Mouse (Mus musculus) CD4-positive, CD25-positive, alpha-beta regulatory T cell, adult 2 months (primary cell): ENCODE data around the gene St3gal3.

Experiments used
- DNase-seq: peaks from one replicate; pipeline ENCODE4 v3.0.0-alpha.2; 2012; ENCODE audit warnings: low read depth, low spot score

The St3gal3 gene

GRCm38 (mm10) chr4:117928234-117928633, 206.5 kb downstream of the St3gal3 start:
- DNase-seq: peak; percentile 51

DNA sequence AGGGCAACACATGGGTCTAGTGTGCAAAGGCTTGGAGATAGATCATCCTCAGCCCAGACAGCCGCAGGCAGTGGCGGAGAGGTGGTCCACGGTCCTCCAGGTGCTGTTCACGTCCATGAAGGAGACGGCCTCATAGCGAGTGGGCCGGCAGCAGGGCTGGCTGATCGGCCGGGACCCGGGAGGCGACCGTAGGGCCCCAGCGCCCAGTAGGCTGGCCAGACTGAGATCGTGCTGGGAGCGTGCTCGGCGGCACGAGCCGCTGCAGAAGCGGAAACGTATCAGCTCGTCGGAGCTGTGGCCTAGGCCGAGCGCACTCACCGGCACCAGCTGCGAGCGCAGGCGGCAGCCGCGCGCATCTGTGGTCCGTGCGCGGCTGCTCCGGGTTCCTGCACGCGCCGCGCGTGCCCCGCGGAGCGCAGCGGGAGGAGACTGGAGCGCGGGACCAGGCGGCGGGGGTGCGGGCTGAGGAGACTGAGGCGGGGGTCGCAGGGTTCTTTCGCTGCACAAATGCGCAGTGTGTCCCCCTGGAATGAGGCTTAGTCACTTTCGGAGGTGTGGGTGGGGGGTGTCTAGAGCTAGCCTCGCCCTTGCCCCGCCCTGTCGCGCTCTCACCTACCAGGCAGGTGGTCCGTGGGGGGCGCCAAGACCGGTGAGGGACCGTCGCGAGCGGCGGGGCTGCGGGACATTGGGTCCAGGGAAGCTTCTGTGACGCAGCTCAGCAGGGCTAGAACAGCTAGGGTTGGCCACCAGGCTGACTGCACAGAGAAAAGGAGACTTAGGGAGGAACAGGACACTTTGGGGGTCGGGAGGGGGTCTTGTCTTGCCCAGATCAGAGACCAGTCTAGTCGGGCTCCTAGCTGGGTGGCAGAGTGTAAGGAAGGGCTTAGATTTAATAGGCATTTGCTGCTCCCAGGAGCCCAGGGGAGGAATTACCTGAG, 207.9 kb downstream of the St3gal3 start:
- peak; percentile 16 for DNase-seq

DNA sequence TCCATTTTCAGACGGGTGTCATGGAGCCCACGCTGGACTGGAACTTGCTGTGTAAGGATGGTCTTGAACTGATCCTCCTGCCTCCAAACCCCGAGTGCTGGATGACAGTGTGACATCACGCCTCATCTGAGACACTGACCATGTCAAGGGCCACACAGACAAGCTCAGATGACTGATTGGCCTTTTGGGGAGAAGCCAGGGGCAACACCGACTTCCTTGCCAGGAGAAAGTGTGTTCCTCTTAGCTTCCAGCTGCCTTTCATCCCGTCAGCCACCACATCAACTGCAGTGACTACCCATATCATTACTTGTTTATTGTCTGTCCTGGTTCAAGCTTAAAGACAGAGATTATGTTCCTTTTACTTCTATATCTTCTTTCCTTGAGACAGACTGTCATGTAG, 209.8 kb downstream of the St3gal3 start:
- no peak for DNase-seq

- DNase-seq: no peak
Observed at GRCm38 (mm10) chr4:117923450-117923849, 211.3 kb downstream of the St3gal3 start.

DNA sequence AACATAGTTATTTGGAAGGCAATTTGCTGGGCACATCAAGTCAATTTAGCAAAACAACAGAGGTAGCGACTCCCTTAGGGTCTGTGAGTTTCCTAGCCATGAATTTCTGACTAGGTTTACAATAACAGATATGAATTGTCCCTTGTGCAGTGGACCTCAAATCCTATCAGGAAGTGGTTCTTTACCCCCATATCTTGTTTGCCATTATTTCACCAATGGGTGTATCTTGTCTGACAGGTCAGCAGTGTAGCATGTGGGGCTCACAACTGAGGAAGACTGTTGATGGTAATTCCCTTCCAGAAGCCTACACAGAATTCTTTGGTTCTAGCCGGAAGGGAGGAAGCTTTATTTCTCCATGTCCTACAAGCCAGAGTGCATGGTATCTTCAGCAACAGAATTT, 213.4 kb downstream of the St3gal3 start:
- DNase-seq: no peak

- no peak for DNase-seq
Observed at GRCm38 (mm10) chr4:117918762-117919161, 216.0 kb downstream of the St3gal3 start.

DNA sequence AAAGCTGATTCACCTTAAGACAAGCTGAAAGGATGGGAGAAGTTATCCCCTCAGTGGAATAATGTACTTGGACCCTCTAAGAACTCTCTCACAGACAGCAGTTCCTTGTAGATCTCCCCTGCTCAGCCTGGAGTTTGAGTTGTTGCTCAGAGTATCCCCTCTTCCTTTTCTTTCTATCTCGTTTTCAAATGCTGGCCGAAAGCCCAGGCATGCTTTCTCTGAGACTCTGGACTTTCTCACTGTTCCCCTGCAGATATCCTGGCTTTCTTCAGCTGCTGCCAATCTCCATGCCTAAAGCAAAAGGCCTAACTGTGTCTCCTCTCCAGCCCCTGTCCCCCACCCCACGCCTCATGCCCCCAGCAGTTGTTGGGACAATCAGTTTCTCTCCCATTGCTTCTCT, 216.5 kb downstream of the St3gal3 start:
- DNase-seq: no peak

- no peak for DNase-seq
Observed at GRCm38 (mm10) chr4:117917847-117918246, 216.9 kb downstream of the St3gal3 start.

- no peak for DNase-seq
Observed at GRCm38 (mm10) chr4:117917402-117917801, 217.3 kb downstream of the St3gal3 start.

GRCm38 (mm10) chr4:117916386-117916785, 218.3 kb downstream of the St3gal3 start:
- no peak for DNase-seq

DNA sequence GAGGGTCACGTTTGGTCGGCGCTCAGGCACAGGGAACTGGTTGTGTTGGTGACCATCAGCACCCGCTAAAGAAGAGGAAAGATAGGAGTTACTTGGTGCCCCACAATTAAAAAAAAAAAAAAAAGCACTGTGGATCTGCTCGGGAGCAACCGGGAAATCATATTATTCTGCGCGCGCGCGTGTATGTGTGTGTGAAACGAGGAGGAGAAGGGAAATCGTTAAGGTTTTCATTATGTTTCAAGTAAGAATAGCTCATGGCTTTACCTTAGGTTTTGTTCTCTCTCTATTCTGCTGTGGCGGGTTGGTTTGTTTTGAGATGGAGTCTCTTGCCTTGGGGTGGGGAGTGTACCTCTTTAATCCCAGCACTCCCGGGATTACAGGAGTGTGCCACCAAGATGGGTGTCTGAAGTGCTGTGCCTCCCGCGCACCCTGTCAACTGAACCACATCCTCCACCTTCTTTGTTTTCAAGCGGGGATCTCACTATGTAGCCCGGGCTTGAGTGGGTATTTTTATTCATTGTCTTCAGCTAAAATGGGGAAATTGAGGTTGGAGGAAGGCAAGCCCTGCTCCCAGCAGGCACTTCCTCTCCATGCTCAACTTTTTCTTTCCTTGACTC, 219.1 kb downstream of the St3gal3 start:
- peak; percentile 27 for DNase-seq

GRCm38 (mm10) chr4:117914591-117915442, 219.9 kb downstream of the St3gal3 start, which contains the start of gene Ipo13:
Gene Ipo13, minus strand, starts transcription at chr4:117914999.
- peak; percentile 94 for DNase-seq

DNA sequence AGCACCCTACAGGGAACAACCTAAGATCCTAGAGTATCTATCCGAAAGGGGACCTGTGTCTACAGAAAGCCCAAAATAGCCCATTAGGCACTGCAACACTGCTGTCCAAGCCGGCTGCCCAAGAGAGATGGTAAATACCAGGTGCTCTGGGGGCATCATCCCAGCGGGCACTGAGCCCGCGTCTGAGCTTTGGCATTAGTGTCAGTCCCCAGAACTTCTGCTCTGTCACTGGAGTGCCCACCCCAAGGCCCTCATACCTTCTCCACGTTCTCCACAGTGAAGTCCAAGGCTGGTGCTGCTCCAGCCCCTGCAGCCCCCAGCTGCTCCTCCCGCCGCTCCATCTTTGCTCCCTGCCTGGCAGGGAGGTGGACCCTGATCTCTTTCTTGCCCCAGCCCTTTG, 220.7 kb downstream of the St3gal3 start:
- DNase-seq: no peak

DNA sequence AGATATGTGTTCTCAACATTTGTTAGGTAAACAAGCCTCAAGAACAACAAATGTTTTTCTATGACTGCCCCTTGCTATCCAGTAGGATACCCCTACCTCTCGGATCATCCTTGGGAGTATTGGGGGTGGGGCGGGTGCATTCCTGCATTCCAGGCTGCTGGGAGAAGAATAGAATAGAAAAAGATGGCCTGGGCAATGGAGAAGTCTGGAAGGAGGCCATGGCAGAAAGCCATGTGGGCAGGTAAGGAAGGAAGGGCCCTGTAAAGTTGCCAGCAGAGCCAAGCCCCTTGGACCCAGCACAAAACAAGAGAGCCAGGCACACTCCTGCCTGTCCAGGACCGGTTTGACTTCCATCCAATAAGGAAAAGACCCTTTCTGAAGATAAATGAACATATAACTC, 221.3 kb downstream of the St3gal3 start:
- DNase-seq: no peak

DNA sequence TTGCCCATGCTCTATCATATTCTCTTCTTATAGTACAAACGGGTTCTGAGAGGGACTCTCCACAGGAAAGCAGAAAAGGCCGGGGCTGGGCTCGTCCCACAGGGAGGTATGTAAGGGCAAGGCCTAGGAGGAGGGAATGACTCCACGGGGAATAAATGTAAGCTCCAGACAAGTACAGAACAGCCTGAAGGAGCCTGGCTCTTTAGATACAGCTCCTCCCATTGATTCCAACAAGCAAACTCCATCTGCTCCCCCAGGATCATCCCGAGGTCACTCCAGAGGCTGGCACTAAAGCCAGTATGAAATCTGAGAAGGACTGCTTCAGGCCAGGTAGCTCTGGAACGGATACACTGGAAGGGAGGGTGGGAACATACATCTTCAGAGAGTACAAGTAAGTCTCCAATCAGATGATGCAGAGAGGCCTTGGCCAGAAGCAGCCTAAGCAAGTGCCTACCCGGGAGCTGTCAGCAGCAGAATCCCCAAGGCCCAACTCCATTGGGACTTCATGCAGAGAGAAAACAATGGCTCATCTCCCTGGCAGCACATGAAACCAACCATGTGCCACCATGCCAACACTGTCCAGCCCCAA, 221.9 kb downstream of the St3gal3 start:
- no peak for DNase-seq

DNA sequence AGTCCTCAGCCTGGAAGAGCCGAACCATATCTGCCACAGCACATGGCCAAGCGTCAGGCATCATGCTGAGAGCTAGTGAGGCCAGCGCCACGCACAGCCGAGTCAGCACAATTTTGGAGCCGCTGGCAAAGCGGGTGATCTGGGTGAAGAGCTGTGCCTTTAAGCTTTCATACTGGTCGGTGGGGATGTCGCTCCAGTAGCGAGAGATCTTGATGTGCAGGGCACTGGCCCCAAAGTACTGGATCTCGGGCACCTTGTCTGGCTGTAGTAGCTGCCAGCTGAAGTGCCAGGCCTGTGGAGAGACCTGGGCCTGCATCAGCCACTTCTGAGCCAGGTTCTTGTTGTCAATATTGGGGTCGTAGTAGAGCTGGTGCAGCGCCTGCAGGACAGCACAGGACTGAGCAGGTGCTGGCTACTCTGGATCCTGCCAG, 222.6 kb downstream of the St3gal3 start:
- no peak for DNase-seq

- DNase-seq: no peak
Observed at GRCm38 (mm10) chr4:117908834-117909453, 225.8 kb downstream of the St3gal3 start.

DNA sequence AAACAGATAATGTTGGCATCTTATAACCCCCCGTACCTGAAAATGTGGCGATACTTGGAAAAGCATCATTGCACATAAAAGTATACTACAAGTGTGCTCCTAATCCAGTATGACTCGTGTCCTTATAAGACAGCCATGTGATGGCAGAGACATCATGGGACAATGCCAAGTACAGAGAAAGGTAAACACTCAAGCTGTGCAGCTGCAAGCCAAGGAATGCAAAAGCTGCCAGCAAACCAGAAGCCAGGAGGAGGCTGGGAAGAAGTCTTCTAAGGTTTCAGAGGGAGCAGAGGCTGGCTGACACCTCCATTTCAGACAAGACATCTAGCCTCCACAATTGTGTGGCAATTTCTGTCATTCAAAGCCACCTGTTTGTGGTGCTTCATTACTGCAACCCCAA, 228.5 kb downstream of the St3gal3 start:
- no peak for DNase-seq

- no peak for DNase-seq
Observed at GRCm38 (mm10) chr4:117904761-117905160, 230.0 kb downstream of the St3gal3 start.

- DNase-seq: no peak
Observed at GRCm38 (mm10) chr4:117904094-117904493, 230.6 kb downstream of the St3gal3 start.

DNA sequence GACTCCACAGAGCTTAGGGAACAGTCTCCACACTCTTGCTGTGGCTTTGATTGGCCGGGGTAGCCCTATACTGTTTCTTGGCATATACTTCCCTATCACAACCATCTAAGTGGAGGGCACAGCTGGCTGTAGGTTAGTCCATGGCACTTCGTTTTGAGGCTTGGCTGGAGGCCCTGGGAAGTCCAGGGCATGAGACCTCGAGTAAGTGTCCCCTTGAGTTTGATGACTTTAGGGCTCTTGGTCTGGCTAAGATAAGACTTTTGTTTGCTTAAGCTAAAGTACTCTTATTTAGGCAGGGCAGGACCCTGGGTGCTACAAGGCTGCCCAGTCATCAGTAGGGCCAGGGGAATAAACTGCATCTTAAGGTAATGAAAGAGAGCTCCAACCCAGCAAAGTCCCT, 236.6 kb downstream of the St3gal3 start:
- no peak for DNase-seq
